Mouse (Mus musculus) adrenal gland, adult (tissue): ENCODE results near the gene Cmtm6.
"Not testable (repeated sequence)": the region's sequence is repeated elsewhere in the genome, so short reads cannot be mapped to it uniquely, and the experiment has no call there.

Experiments
- DNase-seq, 2 experiments: peaks; one replicate each; pipeline ENCODE4 v3.0.0; 2022 to 2023; ENCODE audit warnings: low spot score in 1 of 2; ENCODE audit not compliant: inconsistent age in 2 of 2

The Cmtm6 gene

GRCm38 (mm10) chr9:114731011-114731755, at the start of gene Cmtm6:
Cmtm6 (plus strand) TSS chr9:114731116.
- DNase-seq, result peak; percentile 98 to 100

DNA sequence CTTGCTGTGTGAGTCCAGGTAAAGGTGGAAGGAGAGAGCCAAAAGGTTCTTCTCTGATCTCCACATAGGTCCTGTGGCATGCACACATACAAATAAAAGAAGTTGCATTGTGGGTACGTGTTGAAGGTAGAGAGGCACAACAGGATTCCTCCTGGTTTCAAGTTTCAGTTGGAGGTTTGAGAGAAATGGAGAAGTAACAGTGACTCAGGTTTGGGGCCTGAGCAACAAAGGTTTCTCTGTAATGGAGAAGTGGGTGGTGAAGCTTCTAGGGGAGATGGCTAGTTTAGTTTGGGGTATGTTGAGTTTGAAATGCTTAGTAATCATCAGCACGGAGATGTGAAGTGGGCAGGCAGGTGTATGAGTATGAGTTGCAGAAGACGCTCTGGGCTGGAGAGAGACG, 48.7 kb upstream of the Cmtm6 start:
- DNase-seq, result no peak

- no peak for DNase-seq
These were observed 44.7 kb upstream of the Cmtm6 start for GRCm38 (mm10) chr9:114686245-114686644.

DNA sequence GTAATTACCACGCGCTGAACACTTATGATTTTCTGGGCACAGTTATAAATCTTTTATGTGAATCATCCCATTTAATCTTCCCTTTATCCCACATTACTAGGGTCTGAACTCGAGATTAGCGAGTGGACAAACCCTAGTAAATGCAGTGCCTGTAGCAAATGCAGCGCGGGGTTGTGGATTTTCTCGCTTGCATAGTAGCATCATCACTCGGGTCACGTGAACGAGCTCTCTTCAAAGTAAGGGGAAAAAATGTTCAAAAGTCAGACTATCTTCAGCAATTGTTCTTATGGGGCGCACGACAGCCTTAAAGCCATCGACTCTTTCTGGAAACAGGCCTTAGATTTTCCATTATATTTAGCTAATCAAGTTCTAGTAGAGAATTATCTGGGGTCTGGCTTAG, 43.3 kb upstream of the Cmtm6 start:
- no peak for DNase-seq

DNA sequence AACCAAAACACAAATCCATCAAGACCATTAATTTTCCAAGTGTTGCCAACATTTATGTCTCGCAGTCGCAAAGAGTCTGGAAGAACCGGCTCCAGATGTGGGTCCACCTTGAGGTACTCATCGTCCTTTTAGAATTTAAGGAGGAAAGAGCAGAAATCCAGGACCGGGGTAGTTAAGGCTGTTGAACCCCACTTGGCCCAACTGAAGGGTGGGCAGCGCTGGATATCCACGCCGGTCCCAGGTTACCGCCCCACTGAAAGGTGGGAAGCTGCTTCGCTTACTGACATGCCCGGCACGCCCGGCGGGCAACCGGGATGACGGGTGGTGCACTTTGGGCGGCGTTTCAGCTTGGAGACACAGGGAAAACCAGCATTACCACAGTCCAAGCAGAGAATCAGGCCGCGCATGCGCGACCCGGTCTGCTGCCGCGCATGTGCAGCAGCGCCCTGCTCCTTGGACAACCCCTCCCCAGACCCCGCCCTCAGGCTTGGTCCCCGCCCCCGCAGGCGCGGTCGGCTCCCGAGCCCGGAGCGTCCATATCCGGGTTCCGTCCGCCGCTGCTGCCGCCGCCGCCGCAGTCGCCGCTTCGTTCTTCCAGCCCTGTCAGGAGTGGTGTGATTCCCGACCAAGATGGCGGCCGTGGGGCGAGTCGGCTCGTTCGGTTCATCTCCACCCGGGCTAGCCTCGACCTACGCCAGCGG, 42.5 kb upstream of the Cmtm6 start, which contains the start of gene Dync1li1:
Dync1li1 (plus strand) TSS at position 539 of the 701 bp plus-strand sequence.
- peak; percentile 98 to 99 for DNase-seq

DNA sequence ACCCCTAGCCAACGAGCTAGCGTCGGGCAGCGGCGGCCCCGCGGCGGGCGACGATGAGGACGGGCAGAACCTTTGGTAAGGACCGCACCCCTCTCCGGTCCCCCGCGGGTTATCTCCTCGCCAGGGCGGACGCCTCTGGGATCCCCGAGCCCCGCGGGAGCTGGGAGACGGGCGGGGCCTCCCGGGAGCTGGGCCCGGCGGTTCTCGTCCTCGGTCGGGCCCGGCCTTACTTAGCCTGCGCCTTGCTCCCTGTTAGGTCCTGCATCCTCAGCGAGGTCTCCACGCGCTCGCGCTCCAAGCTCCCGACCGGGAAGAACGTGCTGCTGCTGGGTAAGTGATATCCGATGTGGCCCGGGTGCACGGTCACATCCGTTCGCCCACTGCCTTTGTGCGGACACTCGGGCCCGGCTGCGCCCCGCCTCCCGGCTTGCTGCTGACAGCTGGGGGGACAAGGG, 41.9 kb upstream of the Cmtm6 start:
- no peak for DNase-seq

- DNase-seq, result peak; percentile 26 to 67
These were observed 40.8 kb upstream of the Cmtm6 start for GRCm38 (mm10) chr9:114690119-114690601.

- DNase-seq, result no peak
These were observed 39.8 kb upstream of the Cmtm6 start for GRCm38 (mm10) chr9:114691112-114691511.

- DNase-seq, result not testable (repeated sequence)
These were observed 35.3 kb upstream of the Cmtm6 start for GRCm38 (mm10) chr9:114695662-114696061.

- DNase-seq, result no peak
These were observed 33.8 kb upstream of the Cmtm6 start for GRCm38 (mm10) chr9:114697072-114697471.

DNA sequence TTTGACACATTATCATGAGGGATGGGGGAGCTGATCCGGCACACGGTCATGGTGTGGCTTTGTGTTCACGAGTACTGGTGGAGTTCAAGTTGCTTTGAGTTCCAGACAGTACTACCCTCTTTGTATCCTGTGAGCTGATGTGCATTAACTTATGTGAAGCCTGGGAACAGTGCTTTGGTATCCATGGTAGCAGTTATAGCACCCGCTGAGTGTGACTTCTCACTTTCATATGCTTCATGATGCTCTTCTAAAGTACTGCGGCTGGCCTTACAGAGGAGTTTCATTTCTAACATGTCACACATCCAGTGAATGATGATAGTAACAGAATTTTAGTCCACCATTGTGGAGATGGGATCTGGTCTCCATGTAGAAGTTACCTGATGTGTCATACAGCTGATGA, 33.0 kb upstream of the Cmtm6 start:
- no peak for DNase-seq

DNA sequence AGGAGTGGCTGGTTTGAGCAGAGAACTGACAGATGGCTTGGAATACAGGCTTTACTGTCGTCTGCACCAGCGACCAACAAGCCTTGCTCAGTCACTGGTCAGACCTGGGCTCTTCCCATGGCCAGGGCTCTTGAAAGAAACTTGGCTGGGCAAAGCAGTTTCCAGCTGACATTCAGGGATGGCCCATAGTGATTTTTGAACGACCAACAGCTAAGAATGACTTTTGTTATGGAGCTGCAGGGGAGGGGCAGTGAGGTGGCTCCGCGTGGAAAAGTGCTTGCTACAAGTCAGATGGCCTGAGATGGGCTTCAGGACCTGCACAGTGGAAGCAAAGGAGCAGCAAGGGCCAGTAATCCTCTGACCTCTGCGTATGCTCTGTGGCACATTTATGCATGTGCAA, 31.7 kb upstream of the Cmtm6 start:
- no peak for DNase-seq

GRCm38 (mm10) chr9:114699882-114700665, 30.8 kb upstream of the Cmtm6 start:
- DNase-seq, result no peak

GRCm38 (mm10) chr9:114701031-114701430, 29.9 kb upstream of the Cmtm6 start:
- DNase-seq, result no peak

DNA sequence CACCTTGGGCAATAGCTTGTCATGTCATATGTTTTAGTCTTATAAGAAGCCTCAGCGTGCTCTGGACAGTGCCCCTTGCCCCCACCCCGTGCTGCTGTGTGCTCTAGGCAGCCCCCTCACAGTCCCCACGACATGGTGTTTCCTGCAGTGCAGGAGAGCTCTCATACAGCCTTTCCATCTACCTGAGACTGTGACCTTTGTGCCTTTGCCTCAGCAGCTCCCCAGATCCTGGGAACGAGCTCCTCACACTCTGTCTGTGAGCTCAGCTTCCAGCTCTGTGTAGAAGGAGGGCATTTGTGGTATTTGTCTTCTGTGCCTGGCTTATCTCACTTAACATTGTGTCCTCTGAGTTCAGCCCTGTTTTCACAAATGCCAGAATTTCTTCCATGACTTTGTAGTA, 29.0 kb upstream of the Cmtm6 start:
- DNase-seq, result no peak

DNA sequence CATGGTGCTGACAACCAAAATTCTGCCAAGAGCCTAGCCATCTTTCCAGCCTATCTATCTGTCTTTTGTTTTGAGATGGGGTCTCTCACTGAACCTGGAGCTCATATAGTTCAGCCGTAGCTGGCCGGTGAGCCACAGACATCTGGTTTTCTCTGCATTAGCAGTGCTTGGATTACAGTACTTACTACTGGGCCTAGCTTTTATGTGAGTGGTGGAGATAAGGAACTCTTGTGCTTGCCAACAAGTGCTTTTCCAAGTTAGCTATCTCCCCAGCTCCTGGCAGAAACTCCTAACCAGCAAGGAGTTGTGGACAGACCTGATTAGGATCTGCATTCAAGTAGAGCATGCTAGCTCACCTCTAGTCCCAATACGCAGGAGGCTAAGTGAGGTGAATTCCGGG, 23.1 kb upstream of the Cmtm6 start:
- DNase-seq, result no peak

DNA sequence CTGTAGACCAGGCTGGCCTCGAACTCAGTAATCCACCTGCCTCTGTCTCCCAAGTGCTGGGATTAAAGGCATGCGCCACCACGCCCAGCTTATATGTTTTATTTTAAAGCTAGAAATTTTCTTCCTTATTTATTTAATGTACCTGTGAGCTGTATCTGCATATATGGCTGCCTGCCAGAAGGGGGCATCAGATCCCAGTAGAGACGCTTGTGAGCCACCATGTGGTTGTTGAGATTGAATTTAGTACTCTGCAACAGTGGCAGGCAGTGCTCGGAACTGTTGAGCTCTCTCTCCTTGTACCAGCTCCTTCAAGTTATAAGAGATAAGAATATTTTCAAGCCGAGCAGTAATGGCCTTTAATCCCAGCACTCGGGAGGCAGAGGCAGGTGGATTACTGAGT, 20.6 kb upstream of the Cmtm6 start:
- peak in 1 of 2 experiments; percentile 39 for DNase-seq

- no peak for DNase-seq
These were observed 17.4 kb upstream of the Cmtm6 start for GRCm38 (mm10) chr9:114713481-114713880.

DNA sequence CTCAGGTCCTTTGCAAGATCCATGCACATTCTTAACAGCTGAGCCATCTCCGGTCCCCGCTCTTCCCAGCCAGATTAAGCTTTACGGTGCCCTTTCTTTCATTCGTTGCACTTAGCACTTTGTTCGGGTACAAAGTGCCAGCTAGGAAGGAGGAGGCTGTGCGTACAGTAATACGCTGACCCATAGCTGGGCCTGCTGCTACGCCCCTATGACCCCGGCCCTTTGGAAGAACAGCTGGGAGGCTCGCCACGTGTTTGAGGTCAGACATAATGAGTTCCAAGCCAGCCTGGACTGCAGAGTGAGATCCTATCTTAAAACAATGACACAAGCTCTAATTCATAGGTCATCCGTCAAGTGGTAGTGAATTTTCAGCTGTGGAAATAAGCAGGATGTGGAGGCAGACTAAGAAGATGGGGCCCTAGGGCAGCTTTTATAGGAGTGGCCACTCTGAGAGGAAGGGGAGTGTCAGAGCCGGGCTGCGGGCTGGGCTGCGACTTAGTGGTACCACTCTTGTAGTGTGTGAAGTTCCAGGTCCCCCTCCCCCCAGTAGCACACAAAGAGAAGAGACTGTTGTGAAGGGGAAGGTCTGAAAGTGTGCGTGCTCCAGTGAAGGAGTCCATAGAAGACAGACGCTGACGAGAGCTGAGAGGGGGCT, 14.1 kb upstream of the Cmtm6 start:
- peak in 1 of 2 experiments; percentile 19 for DNase-seq

DNA sequence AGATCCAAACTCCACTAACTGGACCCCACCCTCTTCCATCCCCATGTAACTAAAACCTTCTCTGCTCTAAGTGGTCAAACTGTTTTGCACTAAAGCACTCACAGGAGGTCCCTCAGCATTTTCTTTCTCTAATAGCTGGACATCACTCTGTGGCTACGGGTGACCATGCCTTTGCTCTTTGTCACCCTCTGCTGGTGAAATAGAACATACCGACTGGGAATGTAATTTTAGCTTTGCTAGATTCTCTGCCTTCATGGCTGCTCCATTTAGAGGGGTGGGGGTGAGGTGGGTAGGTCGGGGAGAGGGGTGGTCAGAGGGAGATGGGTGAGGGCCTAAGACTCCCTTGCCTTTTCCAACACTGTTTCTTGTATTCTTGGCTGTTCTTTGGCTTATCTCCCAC, 3.6 kb upstream of the Cmtm6 start:
- peak in 1 of 2 experiments; percentile 72 for DNase-seq

DNA sequence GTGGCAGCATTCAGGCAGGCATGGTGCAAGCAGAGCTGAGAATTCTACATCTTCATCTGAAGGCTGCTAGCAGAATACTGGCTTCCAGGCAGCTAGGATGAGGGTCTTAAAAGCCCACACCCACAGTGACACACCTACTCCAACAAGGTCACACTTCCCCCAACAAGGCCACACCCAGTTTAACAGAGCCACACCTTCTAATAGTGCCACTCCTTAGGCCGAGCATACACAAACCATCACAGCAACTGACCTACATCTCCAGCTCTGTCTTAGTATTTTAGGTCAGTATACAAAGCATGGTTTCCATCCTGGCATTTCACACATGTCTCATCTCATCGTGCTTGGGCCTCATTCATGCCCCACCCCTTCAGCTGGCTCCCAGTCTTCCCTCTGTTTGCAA, 2.5 kb upstream of the Cmtm6 start:
- DNase-seq, result peak in 1 of 2 experiments; percentile 31
